Mouse (Mus musculus) ES-E14 (cell line): ENCODE data around the gene 1300017J02Rik. TPM values are rescaled to one million over a fixed set of nuclear protein-coding genes. Genes with fewer than 3 reads are reported as not detected.

Source experiments
- DNase-seq: peaks from one replicate; pipeline ENCODE4 v3.0.0-alpha.2; 2013; ENCODE audit warnings: low read depth, low spot score
- H3K27ac ChIP-seq: 2 replicates; pipeline ENCODE4 v1.5.1; 2012; ENCODE audit warnings: low read depth, mild to moderate bottlenecking, low read length, moderate library complexity, mixed read lengths; ENCODE audit not compliant: poor library complexity, insufficient read depth, severe bottlenecking
- H3K36me3 ChIP-seq: 2 replicates; pipeline ENCODE4 v1.6.1; 2012; ENCODE audit warnings: mild to moderate bottlenecking, low read length, moderate library complexity, mixed read lengths; ENCODE audit not compliant: control insufficient read depth, poor library complexity, insufficient read depth, severe bottlenecking
- H3K4me1 ChIP-seq, 2 experiments: fragments of 150-350 bp in 1 of 2; sonication (generic) in 1 of 2; 2 replicates each; pipeline ENCODE4 v1.6.1; 2012; ENCODE audit warnings: low read length in 2 of 2, mild to moderate bottlenecking in 1 of 2, mixed read lengths in 1 of 2; ENCODE audit not compliant: control insufficient read depth in 2 of 2, insufficient read depth in 2 of 2, poor library complexity in 1 of 2
- H3K4me3 ChIP-seq, 2 experiments: fragments of 150-350 bp in 1 of 2; sonication (generic) in 1 of 2; 2 replicates each; pipeline ENCODE4 v1.5.1; 2012; ENCODE audit warnings: low read length in 2 of 2, low read depth in 1 of 2, mild to moderate bottlenecking in 1 of 2, mixed read lengths in 1 of 2; ENCODE audit not compliant: insufficient read depth in 1 of 2, poor library complexity in 1 of 2, severe bottlenecking in 1 of 2
- H3K9ac ChIP-seq: 2 replicates; pipeline ENCODE4 v1.6.1; 2012; ENCODE audit warnings: low read depth, mild to moderate bottlenecking, low read length, mixed read lengths; ENCODE audit not compliant: poor library complexity, insufficient read depth, severe bottlenecking
- H3K9me3 ChIP-seq: fragments of 150-350 bp; sonication (generic); 2 replicates; pipeline ENCODE4 v1.6.1; 2012; ENCODE audit warnings: low read depth, mild to moderate bottlenecking, low read length; ENCODE audit not compliant: control insufficient read depth, insufficient read depth
- CHD2 ChIP-seq: IDR thresholded peaks from 2 replicates; pipeline ENCODE4 v1.6.1; 2014; ENCODE audit warnings: mild to moderate bottlenecking, low read depth, low read length, inconsistent platforms
- HCFC1 ChIP-seq: IDR thresholded peaks from 2 replicates; pipeline ENCODE4 v1.6.1; 2012; ENCODE audit warnings: low read length, inconsistent platforms, borderline replicate concordance; ENCODE audit not compliant: insufficient read depth
- MAFK ChIP-seq: IDR thresholded peaks from 2 replicates; pipeline ENCODE4 v1.6.1; 2014; ENCODE audit warnings: mild to moderate bottlenecking, low read depth, low read length, inconsistent platforms; ENCODE audit not compliant: insufficient read depth
- ZC3H11A ChIP-seq: IDR thresholded peaks from 2 replicates; pipeline ENCODE4 v1.6.1; 2012; ENCODE audit warnings: low read depth, mild to moderate bottlenecking, inconsistent platforms, low read length, borderline replicate concordance
- ZNF384 ChIP-seq: IDR thresholded peaks from 2 replicates; pipeline ENCODE4 v1.6.1; 2012; ENCODE audit warnings: low read depth, low read length, inconsistent platforms
- in situ Hi-C, 2 experiments: fragments of 600-800 bp; cut with MboI; formaldehyde crosslinking; loops; one replicate each; pipeline ENCODE4 v1.15.1; 2025; ENCODE audit warnings: low sequenced_read_pairs in 2 of 2, inconsistent platforms in 1 of 2; ENCODE audit not compliant: unreplicated experiment in 2 of 2
- total RNA-seq: library from RNA; depleted of rRNA; stranded (reverse); fragments of 300-350 nt; gene quantifications from 2 replicates; pipeline ENCODE4 v1.2.3, GENCODE M21; 2012

Gene 1300017J02Rik
- total RNA-seq, 1 experiment: 3.1 TPM

- Histone ChIP-seq H3K36me3 (peaks cover 51% of the 10 kb centered on the region), H3K4me1 (peaks cover 0 to 3% of the 10 kb centered on the region in 2 experiments; a peak in 1 of 4 replicates), H3K9ac (no peak overlapping the region), H3K4me3 (no peak overlapping the region), H3K9me3 (no peaks in the 10 kb centered on the region), H3K27ac (no peak overlapping the region)
- in situ Hi-C loops: loop anchor here in 1 of 2 experiments (25.0 kb wide), 1 partner anchor 863 kb away; no protein-coding TSS in a partner anchor
- DNase-seq: no peak
- no peak for TF ChIP-seq HCFC1
- TF ChIP-seq ZNF384: no peak
- TF ChIP-seq MAFK: no peak
- no peak for TF ChIP-seq CHD2
- no peak for TF ChIP-seq ZC3H11A
Observed at GRCm38 (mm10) chr9:103324678-103325077, 19.8 kb upstream of the 1300017J02Rik start.

- Histone ChIP-seq H3K4me3 (no peak overlapping the region), H3K9ac (no peak overlapping the region), H3K27ac (no peak overlapping the region), H3K9me3 (no peaks in the 10 kb centered on the region), H3K36me3 (peaks cover 26% of the 10 kb centered on the region), H3K4me1 (peaks cover 3 to 8% of the 10 kb centered on the region in 2 experiments; a peak in 2 of 4 replicates)
- in situ Hi-C loops: loop anchor here in 1 of 2 experiments (5.0 kb wide), 1 partner anchor 32 kb away; no protein-coding TSS in a partner anchor
- DNase-seq: no peak
- TF ChIP-seq MAFK (no peak), HCFC1 (no peak), ZC3H11A (no peak), CHD2 (no peak), ZNF384 (no peak)
Observed at GRCm38 (mm10) chr9:103309832-103310231, 5.0 kb upstream of the 1300017J02Rik start.

- peak; percentile 33 for DNase-seq
- in situ Hi-C loops: loop anchor here in 1 of 2 experiments (5.0 kb wide), 1 partner anchor 37 kb away; no protein-coding TSS in a partner anchor
- H3K27ac ChIP-seq: peak overlapping the region; percentile 84
- peaks cover 0 to 8% of the 10 kb centered on the region in 2 experiments; a peak in 2 of 4 replicates for H3K4me1 ChIP-seq
- no peak for TF ChIP-seq MAFK
- 0 out of 2 replicates have a peak, but pooled peaks have one; percentile 5 for TF ChIP-seq ZC3H11A
- TF ChIP-seq ZNF384: 0 out of 2 replicates have a peak, but pooled peaks have one; percentile 50
- H3K9me3 ChIP-seq: no peaks in the 10 kb centered on the region
- H3K9ac ChIP-seq: peak overlapping the region; percentile 98
- peak overlapping the region; percentile 93 to 99 for H3K4me3 ChIP-seq
- peaks cover 15% of the 10 kb centered on the region for H3K36me3 ChIP-seq
Observed at GRCm38 (mm10) chr9:103305332-103306041, 605 bp upstream of the 1300017J02Rik start.

GRCm38 (mm10) chr9:103302666-103303065 lies 2.2 kb downstream of the 1300017J02Rik start:
- Histone ChIP-seq H3K36me3 (peaks cover 5% of the 10 kb centered on the region), H3K9ac (no peak overlapping the region), H3K9me3 (no peaks in the 10 kb centered on the region), H3K4me3 (no peak overlapping the region), H3K4me1 (peaks cover 0 to 8% of the 10 kb centered on the region in 2 experiments; a peak in 2 of 4 replicates), H3K27ac (no peak overlapping the region)
- no peak for TF ChIP-seq ZNF384
- TF ChIP-seq ZC3H11A: peak; percentile 65; the same call in 1 of the 2 replicates
- in situ Hi-C loops: loop anchor here in 1 of 2 experiments (5.0 kb wide), 1 partner anchor 75 kb away; no protein-coding TSS in a partner anchor
- peak; percentile 37 for DNase-seq
